ENCODE assay signal across 13 mouse cellular contexts in genomic region chr4:118028994-118029393, GRCm38 (mm10).
DNase-seq lines count a peak whose midpoint lies in the region; ATAC-seq and TF ChIP-seq lines count a peak whose summit lies in the region.
"Had no signal": no experiment of that assay in that cellular context is flagged by ENCODE, and none has a peak within 500 bp of the region (broad histone marks: within the 10 kb centered on the region; RNA-seq: fewer than 3 reads in every experiment).

No protein-coding gene starts in this region.

- no peak overlapping the region for H3K9ac ChIP-seq in hindbrain, embryonic 11.5 days (ENCODE audit: low read depth, low read length)
- H3K9ac ChIP-seq: hindbrain, embryonic 13.5 days; liver, embryonic 12.5 days had no signal

- no peak for DNase-seq in hindbrain, embryonic 10.5 days (ENCODE audit: low spot score)
- DNase-seq in hindbrain, embryonic 11.5 days (ENCODE audit: low spot score): no peak
- peak; percentile 27 to 40 for DNase-seq in right cerebral cortex, adult 2 months (ENCODE audit: low spot score in 2 of 2)
- no peak for DNase-seq in right cerebral cortex, postnatal 36 days (ENCODE audit: low spot score in 2 of 2)
- peak; percentile 84 to 88 for DNase-seq in lung, adult 18-20 months
- DNase-seq in thymus, postnatal 36 days: no peak
- no peak for DNase-seq in thymus, adult 2 months
- DNase-seq in adrenal gland, adult (ENCODE audit: inconsistent age in 2 of 2, low spot score in 1 of 2): no peak
- DNase-seq: gastrocnemius, postnatal 36 days had no signal

- H3K4me3 ChIP-seq in hindbrain, embryonic 10.5 days: no peak overlapping the region
- no peak overlapping the region for H3K4me3 ChIP-seq in hindbrain, embryonic 11.5 days (ENCODE audit: low read depth, low read length)
- H3K4me3 ChIP-seq in thymus, adult 2 months (ENCODE audit: control insufficient read depth, insufficient read depth, low read length): no peak overlapping the region
- H3K4me3 ChIP-seq: erythroblast, embryonic 14.5 days; hindbrain, embryonic 13.5 days; liver, embryonic 12.5 days had no signal

- ATAC-seq in hindbrain, embryonic 11.5 days (ENCODE audit: low FRiP score): no peak
- ATAC-seq: liver, embryonic 12.5 days had no signal

- TF ChIP-seq POLR2A in thymus, adult 2 months (IDR thresholded peaks at IDR 0.05; ENCODE audit: control insufficient read depth, extremely low read depth, insufficient read depth, low read length, poor library complexity): no peak

- peak overlapping the region; percentile 72; the same call in 1 of the 2 replicates for H3K27ac ChIP-seq in hindbrain, embryonic 10.5 days
- H3K27ac ChIP-seq in hindbrain, embryonic 11.5 days (ENCODE audit: low read depth, low read length): no peak overlapping the region
- H3K27ac ChIP-seq in thymus, adult 2 months (ENCODE audit: control insufficient read depth, insufficient read depth, low read length): no peak overlapping the region
- H3K27ac ChIP-seq: hindbrain, embryonic 13.5 days; liver, embryonic 12.5 days had no signal

- no peaks in the 10 kb centered on the region for H3K9me3 ChIP-seq in hindbrain, embryonic 10.5 days
- no peaks in the 10 kb centered on the region for H3K9me3 ChIP-seq in hindbrain, embryonic 11.5 days (ENCODE audit: control insufficient read depth, low read length)
- H3K9me3 ChIP-seq: hindbrain, embryonic 13.5 days; liver, embryonic 12.5 days had no signal

- no peak overlapping the region for H3K4me2 ChIP-seq in hindbrain, embryonic 11.5 days (replicated peaks; ENCODE audit: low read depth, low read length)
- H3K4me2 ChIP-seq: hindbrain, embryonic 13.5 days; liver, embryonic 12.5 days had no signal

- H3K36me3 ChIP-seq in hindbrain, embryonic 10.5 days: no peaks in the 10 kb centered on the region
- H3K36me3 ChIP-seq in hindbrain, embryonic 11.5 days (ENCODE audit: control insufficient read depth, insufficient read depth, low read length): no peaks in the 10 kb centered on the region
- no peaks in the 10 kb centered on the region for H3K36me3 ChIP-seq in thymus, adult 2 months (ENCODE audit: control insufficient read depth, insufficient read depth, low read length)
- H3K36me3 ChIP-seq: hindbrain, embryonic 13.5 days; liver, embryonic 12.5 days had no signal

- H3K4me1 ChIP-seq in hindbrain, embryonic 10.5 days (replicated peaks): peaks cover 23% of the 10 kb centered on the region
- H3K4me1 ChIP-seq in hindbrain, embryonic 11.5 days (replicated peaks; ENCODE audit: control insufficient read depth, insufficient read depth, low read length): no peaks in the 10 kb centered on the region
- no peaks in the 10 kb centered on the region for H3K4me1 ChIP-seq in thymus, adult 2 months (replicated peaks; ENCODE audit: control insufficient read depth, insufficient read depth, low read length)

- TF ChIP-seq CTCF in thymus, adult 2 months (IDR thresholded peaks at IDR 0.05; ENCODE audit: borderline replicate concordance, control insufficient read depth, extremely low read depth, insufficient read depth, low read length, poor library complexity): no peak

- 88% methylated on average over 9 of the region's 9 CpGs for WGBS in hindbrain, embryonic 10.5 days
- 88% methylated on average over 9 of the region's 9 CpGs for WGBS in hindbrain, embryonic 11.5 days
- 97% methylated on average over 9 of the region's 9 CpGs for WGBS in thymus, adult 2 months

- no peaks in the 10 kb centered on the region for H3K27me3 ChIP-seq in hindbrain, embryonic 10.5 days (ENCODE audit: insufficient read depth, poor library complexity, severe bottlenecking)
- no peaks in the 10 kb centered on the region for H3K27me3 ChIP-seq in hindbrain, embryonic 11.5 days (ENCODE audit: control insufficient read depth, insufficient read depth, low read length)
- H3K27me3 ChIP-seq in thymus, adult 2 months (ENCODE audit: control insufficient read depth, insufficient read depth, low read length): no peaks in the 10 kb centered on the region
- H3K27me3 ChIP-seq: CH12.LX; hindbrain, embryonic 13.5 days; liver, embryonic 12.5 days had no signal

Comparison
In these comparisons a context has a peak if more than half of its experiments do, and no peak if none do; other contexts are left out.
1. DNase-seq: peak in right cerebral cortex, adult 2 months (2 of 2) and lung, adult 18-20 months (2 of 2); none in hindbrain, embryonic 10.5 days (single experiment), hindbrain, embryonic 11.5 days (single experiment), right cerebral cortex, postnatal 36 days (0 of 2), thymus, postnatal 36 days (0 of 2), thymus, adult 2 months (single experiment) and adrenal gland, adult (0 of 2).